Mouse (Mus musculus): ENCODE results near the gene Klri2.
"Not testable (repeated sequence)": the region's sequence is repeated elsewhere in the genome, so short reads cannot be mapped to it uniquely, and the experiment has no call there.

Gene Klri2

DNA sequence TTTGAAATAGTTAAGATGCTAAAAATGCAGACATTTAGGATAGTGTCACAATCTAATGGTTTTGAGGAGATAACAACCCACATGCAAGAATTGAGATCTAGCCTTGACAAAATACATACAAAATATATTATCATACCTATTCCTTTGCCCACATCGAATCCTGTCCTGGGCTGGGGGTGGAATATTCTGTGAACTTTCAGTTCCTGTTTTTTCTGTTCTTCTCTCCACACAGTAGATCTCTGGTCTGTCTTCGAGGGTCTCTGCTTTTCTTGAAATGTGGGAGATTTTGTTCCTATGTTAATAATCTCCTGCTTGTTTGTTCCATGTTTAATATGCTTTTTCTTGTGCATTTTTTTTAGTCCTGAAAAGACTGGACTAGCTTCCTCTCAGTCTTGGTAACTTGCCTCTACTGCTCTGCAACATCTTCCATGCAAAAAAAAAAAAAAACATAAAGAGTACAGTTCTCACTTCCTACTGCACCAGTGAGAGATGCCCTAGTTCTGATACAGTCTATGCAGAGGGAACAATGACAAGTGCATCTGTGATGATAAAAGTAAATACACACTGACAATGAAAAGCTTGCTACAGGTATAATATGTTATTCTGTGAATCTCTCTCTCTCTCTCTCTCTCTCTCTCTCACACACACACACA, at the start of gene Klri2:
Gene Klri2 (minus strand): TSS at position 416 of the 653 bp plus-strand sequence.
- DNase-seq (ENCODE audit: low spot score), result no peak

DNA sequence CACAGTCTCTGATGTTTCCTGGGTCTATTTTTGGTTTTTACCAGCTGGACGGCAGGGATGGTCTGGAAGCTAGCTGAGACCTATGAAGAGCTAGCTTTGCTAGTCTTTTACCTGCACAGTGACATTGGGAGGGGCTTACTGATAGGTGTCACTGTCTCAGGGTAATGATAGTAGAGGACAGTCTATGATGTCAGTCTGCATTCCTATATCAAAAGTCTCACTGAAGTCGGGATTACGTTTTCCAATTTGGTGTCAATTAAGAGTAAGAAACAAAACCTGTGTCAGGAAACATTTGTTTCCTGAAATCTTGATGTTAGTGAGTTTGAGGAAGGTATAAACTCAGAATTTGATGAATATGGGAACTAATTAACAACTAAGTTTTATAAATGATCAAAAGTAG, 43.9 kb upstream of the Klri2 start, which contains the start of gene Gm156:
Gene Gm156 (minus strand): TSS at position 101 of the 400 bp plus-strand sequence.
- not testable (repeated sequence) for DNase-seq (ENCODE audit: low spot score)

DNA sequence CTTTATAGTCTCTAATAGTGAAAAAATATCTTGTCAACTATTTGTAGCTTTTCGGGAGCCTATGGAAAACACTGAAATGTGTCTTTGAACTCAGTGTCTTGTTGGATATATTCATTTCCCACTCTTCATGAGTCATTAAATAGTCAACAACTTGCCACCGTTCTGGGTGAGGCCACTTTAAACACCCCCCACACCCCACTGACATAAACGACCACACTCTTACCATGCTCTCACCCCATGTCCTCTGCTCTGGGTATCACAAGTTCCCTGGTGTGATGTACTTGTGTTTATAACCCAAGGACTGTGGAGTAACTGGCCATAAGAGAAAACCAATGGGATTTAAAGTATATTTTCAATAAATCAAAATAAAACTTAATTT, 7.4 kb upstream of the Klri2 start:
- DNase-seq (ENCODE audit: low spot score), result no peak

DNA sequence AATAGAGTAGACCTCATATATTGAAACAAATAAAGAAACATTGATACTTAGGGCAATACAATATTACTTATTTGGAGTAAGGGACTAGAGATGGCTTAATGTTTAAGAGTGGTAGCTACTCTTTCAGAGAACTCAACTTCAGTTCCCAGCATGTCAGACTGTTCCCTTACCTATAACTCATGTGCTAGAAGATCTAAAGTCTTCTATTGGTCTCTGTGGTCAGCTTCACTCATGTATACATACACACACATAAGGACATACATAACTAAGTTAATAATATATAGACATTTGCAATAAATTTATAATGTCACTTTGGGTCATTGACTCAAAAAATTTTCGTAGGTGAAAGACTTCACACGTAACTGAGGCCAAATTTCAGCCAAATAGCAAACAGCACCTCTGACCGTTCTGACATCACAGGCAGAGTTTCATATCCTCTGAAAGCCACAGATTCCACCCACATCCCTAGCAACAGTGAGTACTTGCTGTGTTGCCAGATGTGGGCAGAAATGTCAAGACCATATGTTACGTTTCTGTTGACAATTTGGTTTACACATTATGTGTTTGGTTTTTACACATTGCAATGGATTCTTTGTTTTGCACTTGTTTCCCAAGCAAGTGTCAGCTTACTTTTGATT, 6.9 kb upstream of the Klri2 start:
- DNase-seq (ENCODE audit: low spot score), result no peak

DNA sequence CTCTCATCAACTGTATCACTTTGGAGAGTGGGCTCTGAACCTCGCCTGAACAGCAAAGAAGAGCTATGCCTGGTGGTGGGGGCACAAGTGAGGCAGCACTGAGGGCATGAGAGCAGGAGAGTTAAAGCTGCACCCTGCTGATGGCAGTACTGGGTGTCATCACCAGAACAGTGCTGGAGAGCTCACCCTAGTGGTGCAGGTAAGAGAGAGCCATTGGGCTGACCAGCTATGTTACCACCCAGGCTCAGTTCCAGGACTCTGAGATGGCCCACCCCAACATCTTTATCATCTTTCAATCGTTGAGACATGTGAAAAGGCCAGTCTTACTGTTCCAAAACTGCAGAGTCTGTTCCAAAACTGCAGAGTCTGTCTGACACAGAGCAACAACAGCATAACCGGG, 5.9 kb upstream of the Klri2 start:
- no peak for DNase-seq (ENCODE audit: low spot score)

DNA sequence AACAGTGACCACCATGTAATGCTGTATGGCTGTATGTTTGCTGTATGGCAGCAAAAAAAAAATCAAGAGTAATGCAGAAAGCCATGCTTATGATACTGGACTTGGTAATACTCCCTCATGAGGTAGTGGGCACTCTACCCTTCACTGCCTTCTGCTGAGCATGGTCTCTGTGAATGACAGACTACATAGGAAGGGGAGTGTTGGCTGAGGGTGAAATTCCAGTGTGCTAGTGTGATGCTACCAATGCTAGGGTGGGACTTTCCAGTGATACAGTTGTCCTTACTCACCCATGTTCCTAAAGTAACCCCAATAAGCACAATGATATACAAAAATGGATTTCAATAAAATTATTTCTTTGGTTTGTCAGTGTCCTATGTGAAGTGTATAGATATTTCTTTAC, 3.9 kb downstream of the Klri2 start:
- no peak for DNase-seq (ENCODE audit: low spot score)

DNA sequence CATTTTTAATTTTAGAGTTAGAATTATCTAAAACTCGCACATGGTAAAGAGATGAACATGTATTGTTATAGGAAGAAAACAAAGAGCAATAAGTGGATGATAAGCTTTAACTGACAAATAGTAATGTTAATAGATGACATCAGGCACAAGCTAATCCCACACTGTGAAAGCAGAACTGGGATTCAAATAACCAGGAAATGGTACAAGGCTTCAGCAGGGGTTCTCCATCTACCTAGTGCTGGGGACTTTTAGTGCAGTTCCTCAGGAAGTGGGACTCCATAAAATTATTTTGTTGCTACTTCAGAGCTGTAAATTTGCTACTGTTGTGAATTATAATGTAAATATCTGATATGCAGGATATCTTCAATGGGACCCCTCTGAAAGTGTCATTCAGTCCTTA, 13.0 kb downstream of the Klri2 start:
- DNase-seq (ENCODE audit: low spot score), result no peak

DNA sequence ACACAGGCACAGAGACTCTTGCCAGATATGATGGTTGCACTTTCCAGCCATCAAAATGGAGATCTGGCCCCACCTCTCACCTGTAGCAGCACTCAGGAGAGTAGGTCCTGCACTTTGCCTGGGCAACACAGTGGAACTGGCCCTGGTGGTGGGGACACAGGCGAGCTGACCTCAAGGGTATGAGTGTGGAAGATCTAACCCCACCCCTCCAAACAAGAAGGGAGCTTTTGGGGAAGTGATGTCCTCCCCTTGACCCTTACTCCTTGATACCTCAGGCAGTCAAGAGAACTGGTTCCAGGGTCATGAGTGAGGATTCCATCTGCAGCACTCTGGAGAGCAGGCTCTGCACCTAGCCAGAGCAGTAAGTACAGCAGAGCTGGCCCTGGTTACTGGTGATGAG, 18.9 kb downstream of the Klri2 start:
- DNase-seq (ENCODE audit: low spot score), result no peak

DNA sequence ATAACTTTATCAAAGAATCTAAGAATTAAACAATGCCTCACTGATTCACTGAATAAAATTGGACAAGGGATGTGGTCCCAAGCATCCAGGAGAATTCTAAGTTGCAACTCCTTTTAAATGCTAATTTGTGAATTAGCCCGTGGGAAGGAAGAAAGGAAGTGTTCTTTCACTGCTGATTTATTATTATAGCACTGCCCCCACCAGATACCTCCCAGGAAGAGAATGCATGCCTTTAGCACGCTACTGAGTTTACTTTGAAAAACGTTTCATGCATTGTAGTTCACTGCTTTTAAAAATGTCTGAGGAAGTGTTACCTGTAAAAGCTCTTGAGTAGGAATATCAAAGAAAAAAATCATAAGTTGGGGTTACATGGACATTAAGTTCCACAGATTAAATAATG, 19.8 kb downstream of the Klri2 start:
- no peak for DNase-seq (ENCODE audit: low spot score)

DNA sequence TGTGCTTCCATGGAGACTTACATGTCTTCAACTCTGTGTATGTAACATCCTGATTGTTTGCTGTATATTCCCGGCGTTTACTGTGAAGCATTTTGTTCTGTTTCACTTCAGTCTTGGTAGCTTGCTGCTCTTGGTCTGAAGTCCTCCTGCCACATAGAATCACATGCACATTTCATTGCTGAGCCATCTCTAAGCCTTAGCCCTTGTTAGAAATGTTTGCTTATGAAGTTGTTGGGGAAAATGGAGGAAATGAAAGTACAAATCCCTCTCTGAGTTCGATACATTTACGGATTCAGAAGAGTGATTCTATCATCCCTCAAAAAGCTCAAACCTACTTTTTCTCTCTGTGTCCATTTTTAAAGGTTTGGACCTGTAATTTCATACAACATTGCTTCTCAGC, 23.3 kb downstream of the Klri2 start, which contains the start of gene Klri1:
Gene Klri1 (minus strand): TSS at position 101 of the 400 bp plus-strand sequence.
- no peak for DNase-seq (ENCODE audit: low spot score)

DNA sequence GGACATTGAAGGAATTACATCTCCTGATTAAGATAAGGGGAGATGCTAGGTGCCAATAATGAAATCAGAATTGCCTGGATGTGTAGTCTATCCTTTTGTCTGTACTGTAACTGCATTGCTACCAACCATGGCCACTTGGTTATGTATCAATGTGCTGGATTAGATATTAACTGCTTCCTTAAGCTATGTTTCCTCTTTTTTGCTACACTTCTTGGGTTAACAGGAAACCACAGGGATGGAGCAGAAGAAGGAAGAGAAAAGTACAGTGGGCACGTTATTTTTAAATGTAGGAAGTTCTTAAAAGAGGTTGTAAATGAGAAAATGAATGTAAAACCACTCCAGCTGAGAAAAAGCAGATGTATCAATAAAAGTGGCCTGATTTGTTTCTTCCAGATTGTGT, 26.7 kb downstream of the Klri2 start:
- DNase-seq (ENCODE audit: low spot score), result no peak

DNA sequence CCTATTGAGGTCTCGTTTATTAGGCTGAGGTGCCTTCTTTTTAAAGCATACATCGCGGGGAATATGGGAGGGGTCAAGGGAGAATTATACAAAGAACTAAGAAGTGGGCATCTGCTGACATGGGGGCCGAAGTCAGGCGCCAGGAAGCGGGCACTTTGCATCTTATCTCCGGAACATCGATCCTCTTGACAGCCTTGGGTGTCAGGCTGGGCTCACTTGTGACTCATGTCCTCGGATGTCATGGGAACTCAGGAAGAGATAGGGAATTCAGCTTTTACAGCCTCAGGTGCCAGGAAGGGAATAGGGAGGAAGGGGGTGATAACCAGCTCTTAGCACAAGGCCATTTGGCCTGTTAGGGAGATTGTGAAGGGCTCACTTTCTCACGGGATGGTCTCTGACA, 48.8 kb downstream of the Klri2 start:
- not testable (repeated sequence) for DNase-seq (ENCODE audit: low spot score)

DNA sequence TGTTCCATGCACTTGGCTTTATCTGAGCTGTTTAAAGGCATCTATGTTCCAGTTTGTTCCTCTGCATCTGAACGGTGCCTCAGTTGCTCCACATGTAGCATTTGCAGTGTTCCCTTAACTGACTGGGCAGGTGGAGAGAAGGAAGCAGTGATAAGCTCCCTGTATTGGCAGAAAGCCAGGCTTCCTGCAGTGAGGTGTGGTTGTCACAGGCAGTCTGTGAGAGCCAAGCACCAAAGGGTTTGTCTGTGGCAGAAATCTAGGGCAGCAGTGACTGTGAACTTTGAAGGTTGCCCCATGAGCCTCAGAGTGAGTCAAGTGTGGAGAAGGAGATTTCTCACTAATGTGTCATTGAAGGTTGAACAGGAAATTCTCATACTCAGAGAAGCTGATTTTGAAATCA, 59.9 kb downstream of the Klri2 start:
- DNase-seq (ENCODE audit: low spot score), result no peak
